Mouse (Mus musculus) liver, adult 2 months (tissue): ENCODE data around the gene Lcn8.

Experiments used
- CTCF ChIP-seq: fragments of 200-500 bp; IDR thresholded peaks from 2 replicates; pipeline ENCODE4 v1.5.1; 2011; ENCODE audit warnings: low read depth, low read length, control low read depth
- POLR2A ChIP-seq: fragments of 200-500 bp; IDR thresholded peaks from 2 replicates; pipeline ENCODE4 v1.6.1; 2011; ENCODE audit warnings: low read length, control low read depth; ENCODE audit not compliant: insufficient read depth; ENCODE audit errors: extremely low read depth

DNA sequence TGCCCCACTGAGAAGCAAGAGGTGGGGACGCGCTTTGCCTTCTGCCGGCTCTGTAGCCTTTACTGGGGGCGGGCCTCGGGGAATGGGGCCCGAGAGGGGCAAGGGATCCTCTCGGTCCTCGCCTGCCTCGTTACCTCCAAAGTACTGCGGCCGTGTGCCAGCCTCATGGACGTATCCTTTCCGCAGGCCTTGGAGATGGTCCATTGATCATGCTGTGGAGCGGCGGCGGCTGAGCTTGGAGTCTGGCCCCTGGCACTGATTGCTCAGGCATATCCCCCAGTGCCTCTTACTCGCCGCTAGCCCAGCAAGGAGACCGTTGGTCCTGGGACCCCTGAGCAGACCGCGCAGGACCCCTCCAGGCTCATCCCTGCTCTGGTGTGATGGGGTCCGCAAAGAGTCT, 36.5 kb upstream of the Lcn8 start:
- no peak for TF ChIP-seq POLR2A
- TF ChIP-seq CTCF, result no peak
